ENCODE assay signal across 8 mouse cellular contexts in genomic region chr3:94581138-94581780, GRCm38 (mm10). TPM values are rescaled to one million over a fixed set of nuclear protein-coding genes. Genes with fewer than 3 reads are reported as not detected.
A peak's percentile ranks its signal among the peaks of the same experiment; 100 is the strongest.
DNase-seq lines count a peak whose midpoint lies in the region; ATAC-seq and TF ChIP-seq lines count a peak whose summit lies in the region.

No protein-coding gene starts in this region.

- peak overlapping the region; percentile 77 for H3K4me3 ChIP-seq in embryonic fibroblast, embryonic 13.5 days (ENCODE audit: insufficient read depth, low read length)

- ATAC-seq in CD4-positive, CD25-positive, alpha-beta regulatory T cell, adult 4 months = no peak

- TF ChIP-seq POLR2A in embryonic fibroblast, embryonic 13.5 days (IDR thresholded peaks at IDR 0.05; ENCODE audit: low read depth, low read length) = no peak

- TF ChIP-seq CTCF in embryonic fibroblast, embryonic 13.5 days (IDR thresholded peaks at IDR 0.05; ENCODE audit: borderline replicate concordance, insufficient read depth, low read length) = no peak

- intact Hi-C loops in left cerebral cortex, postnatal 4 days (cut with DNase I) = loop anchor here (5.0 kb wide), 1 partner anchor 124 kb away; no protein-coding TSS in a partner anchor

- H3K4me1 ChIP-seq in embryonic fibroblast, embryonic 13.5 days (ENCODE audit: control insufficient read depth, insufficient read depth, low read length) = peaks cover 2% of the 10 kb centered on the region; the same call in 1 of the 2 replicates

- H3K27ac ChIP-seq in embryonic fibroblast, embryonic 13.5 days (ENCODE audit: insufficient read depth, low read length) = no peak overlapping the region

- peak; percentile 25 for DNase-seq in CD4-positive, CD25-positive, alpha-beta regulatory T cell, adult 2 months (ENCODE audit: low read depth, low spot score)
- DNase-seq in MEL-GATA-1-ER (ENCODE audit: extremely low read depth, low read depth) = peak; percentile 26
- DNase-seq in induced T-regulatory cell, adult 2 months (ENCODE audit: low read depth) = peak; percentile 41
- peak; percentile 15 for DNase-seq in left cerebral cortex, postnatal 4 days
- peak; percentile 30 for DNase-seq in naive thymus-derived CD4-positive, alpha-beta T cell, adult 2 months (ENCODE audit: low read depth)
- DNase-seq in natural killer cell, adult 2 months (ENCODE audit: low spot score in 2 of 2) = no peak

RNA-seq across cellular contexts. Expression of gene Snx27, which starts 1.3 kb away (rescaled TPM):
- 10 to 100 TPM; 17.1 TPM for polyA plus RNA-seq in CD4-positive, CD25-positive, alpha-beta regulatory T cell, adult 4 months (2017; shearing (Covaris generic))
- polyA plus RNA-seq in embryonic fibroblast, embryonic 13.5 days (2011; ENCODE audit: insufficient read length, low read depth, missing spikeins) = 33.2 and 41.1 TPM in 2 replicates
- 100 to 1,000 TPM; 107 to 113 TPM for total RNA-seq in left cerebral cortex, postnatal 4 days (2021)

Comparison
In these comparisons a context has a peak if more than half of its experiments do, and no peak if none do; other contexts are left out.
1. DNase-seq: peak in CD4-positive, CD25-positive, alpha-beta regulatory T cell, adult 2 months (single experiment), MEL-GATA-1-ER (single experiment), induced T-regulatory cell, adult 2 months (single experiment), left cerebral cortex, postnatal 4 days (single experiment) and naive thymus-derived CD4-positive, alpha-beta T cell, adult 2 months (single experiment); none in natural killer cell, adult 2 months (0 of 2).